Mouse (Mus musculus) right cerebral cortex, postnatal 25 days (tissue): ENCODE data around the gene Ccrl2.

Experiments
- DNase-seq: peaks from one replicate; pipeline ENCODE4 v3.0.0; 2022

Ccrl2 gene

DNA sequence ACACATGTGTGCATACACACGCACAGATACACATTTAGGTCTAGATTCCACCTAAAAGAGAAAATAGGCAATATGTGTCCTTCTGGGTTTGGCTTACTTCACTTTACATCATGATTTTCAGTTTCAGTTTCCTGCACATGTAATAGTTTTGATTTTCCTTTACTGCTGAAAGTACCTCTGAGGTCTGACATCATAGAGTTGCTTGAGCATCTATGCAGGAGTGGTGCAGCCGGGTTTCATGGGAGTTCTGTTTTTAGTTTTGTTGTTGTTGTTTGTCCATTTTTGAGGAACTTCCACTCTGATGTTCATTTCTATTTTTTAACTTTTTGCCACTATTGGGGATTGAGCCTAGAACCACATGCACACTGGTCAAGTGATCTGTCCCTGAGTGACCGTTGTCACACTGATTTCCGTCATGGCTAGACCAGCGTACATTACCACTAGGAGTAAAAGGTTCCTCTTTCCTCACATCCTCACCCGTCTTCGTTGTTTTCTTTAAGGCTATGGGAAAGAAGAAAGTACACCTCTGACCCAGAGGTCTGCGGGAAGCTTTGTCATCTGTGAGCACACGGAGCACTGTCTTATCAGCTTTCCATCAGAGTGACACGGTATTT lies 1.7 kb upstream of the Ccrl2 start:
- DNase-seq: no peak

DNA sequence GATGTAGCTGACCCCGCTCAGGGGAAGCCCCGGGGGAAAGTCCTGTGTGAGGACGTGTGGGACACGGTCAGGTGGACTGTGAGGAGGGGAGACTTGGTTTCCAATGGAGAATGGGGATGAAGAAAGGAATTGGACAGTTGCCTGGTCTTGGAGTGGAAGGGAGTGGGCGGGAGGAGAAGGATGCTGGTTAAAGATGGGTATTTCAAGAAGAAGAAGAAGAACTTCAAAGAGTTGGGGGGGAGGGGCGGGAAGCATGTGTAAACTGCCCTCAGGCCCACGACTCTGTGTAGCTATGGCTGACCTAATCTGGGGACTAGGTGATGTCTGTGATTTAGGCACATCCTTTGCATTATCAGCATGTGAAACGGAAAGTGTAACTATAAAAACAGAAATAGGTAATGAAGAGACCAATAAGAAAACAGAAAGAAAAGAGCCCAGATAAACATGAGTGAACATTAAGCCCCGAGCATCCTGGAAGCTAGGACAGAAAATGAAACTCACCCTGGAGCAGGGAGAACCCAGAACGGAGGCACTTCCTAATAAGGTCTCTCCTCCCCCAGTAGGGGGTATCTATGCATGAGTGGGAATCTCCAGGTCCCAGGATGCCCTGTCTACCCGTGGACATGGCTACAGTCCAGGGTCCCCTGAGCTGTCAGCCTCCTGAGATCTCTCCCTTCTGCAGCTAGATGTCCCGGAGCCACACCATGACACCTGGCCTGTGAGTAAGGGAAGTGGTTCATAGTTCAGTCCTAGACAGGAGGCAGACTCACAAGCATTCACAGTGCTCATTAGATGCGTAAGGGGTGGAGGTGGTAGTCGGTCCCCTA lies 438 bp upstream of the Ccrl2 start:
- DNase-seq: no peak

DNA sequence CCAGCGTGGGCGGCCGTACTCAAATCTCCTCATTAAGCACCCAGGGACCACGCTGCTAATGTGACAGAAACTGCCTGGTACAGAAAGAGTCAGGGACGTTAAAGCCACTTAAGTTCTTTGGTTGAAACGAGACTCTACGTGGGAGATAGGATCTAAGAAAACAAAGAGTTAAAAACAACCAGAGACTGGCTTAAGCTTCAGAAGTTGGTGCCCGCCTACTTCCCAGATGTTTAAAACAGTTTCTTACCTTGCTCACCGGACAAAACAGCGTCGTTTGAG lies 861 bp downstream of the Ccrl2 start:
- DNase-seq: no peak

DNA sequence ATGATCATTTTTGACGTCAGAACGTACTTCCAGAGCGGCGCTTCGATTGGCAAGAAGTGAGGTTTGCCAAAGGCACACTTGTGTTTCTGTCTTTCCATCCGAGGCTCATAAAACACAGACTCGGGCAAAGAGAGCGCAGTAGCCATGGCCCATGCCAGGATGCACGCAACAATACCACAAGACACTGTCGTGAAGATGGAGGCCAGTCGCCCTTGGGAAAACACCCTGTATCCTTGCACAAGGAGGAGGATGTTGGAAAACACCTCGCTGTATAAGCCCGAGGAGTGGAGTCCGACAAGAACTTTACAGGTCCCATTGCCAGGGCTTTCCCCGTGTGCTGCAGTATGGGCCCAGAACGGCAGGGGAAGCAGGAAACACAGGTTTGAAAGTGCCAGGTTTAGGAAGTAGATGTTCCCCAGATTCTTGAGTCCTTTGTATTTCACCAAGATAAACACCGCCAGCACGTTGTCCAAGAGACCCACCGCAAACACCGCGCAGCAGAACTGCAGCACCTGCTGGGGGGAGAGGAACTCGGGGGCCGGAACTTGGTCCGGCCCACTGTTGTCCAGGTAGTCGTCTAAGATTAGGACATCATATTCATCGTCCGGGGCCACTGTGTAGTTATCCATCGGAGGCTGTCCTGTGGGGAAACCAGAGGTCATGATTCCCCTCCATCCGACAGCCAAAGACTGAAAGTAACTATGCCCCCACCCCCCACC lies 1.4 kb downstream of the Ccrl2 start:
- DNase-seq: no peak

DNA sequence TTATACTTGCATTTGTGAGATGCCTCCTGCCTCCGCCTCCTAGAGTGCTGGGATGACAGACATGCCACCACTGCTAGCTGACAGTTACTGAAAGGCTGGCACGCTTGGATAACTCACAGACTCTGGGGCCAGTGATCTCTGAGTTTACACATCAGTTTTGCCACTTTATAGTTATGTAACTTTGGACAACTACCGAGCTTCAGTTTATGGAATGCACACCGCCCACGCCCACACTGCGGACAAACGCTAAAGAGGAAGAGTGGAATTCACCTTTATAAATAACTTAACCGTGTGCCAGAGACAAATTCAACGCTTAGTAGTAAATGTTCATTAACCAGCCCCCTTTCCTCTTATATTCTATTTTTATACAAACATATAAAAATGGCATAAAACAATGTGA lies 2.4 kb downstream of the Ccrl2 start:
- DNase-seq: no peak

DNA sequence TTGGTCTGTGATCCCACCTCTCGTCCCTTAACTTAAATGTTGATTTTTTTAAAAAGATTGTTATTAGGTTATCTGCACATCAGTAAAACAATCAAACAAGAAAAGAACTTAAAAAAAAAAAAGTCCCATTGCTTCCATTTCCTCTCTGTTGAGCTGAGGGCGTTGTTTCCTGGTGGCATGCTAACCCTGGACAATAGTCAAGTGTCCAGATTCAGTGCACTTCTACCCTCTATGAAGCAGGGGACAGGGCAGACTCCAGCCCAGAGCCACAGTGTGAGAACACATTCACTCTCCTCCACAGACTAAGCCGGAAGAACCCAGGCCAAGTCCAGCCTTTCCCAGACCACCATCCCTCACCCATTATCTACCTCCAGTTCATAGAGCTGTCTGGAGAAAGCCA lies 8.9 kb downstream of the Ccrl2 start:
- no peak for DNase-seq

DNA sequence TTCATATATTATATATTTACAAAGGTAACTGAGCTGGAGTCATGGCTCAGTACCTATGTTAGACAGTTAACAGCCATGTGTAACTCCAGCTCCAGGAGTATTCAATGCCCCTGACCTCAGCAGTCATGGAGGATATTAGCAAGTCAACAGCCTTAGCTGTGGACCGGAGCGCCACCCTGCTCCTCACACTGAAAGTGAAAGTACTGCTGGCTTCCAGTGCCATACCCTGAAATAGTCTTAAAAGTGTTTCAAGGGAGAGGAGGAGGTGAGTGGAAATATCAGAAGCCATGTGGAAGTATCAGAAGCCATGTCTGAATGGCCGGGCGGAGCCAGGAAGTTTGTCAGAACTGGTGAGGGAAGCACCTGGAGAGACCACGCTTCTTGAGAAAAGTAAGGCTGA lies 10.1 kb downstream of the Ccrl2 start:
- DNase-seq: no peak

DNA sequence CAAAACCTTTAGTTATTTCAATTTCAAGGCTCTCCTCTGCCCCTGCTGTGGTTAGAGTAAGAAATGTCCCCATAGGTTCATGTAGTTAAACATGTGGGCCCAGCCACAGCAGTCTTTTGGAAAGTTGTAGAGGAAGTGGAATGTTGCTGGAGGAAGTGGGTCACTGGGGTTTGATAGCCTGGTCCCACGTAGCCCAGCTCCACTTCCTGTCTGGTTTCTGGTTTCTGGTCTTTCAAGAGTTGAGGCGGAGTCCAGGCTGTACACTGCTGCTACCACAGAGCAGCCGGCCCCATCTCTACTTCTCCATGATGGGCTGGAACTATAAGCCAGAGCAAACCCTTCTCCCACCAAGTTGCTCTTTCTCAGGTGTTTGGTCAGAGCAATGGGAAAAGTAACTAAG lies 11.1 kb downstream of the Ccrl2 start:
- no peak for DNase-seq

DNA sequence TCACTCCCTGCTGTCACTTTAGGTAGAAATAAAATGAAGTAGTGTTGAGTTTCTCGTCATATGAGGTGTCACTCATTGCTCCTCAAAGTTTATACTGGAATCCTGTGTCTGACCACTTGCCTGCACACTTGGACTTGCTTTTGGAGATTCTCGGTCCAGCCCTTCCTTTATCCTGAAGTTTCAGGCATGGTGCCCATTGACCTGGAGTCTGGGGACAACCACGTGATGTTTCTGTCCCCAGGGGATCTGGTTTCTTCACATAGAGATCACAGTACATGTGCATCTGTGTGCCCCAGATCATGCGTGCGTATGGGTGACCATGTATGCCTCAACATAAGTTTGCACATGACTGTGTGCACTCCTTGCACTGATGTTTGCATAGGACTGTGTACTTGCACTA lies 15.1 kb downstream of the Ccrl2 start:
- DNase-seq: no peak

DNA sequence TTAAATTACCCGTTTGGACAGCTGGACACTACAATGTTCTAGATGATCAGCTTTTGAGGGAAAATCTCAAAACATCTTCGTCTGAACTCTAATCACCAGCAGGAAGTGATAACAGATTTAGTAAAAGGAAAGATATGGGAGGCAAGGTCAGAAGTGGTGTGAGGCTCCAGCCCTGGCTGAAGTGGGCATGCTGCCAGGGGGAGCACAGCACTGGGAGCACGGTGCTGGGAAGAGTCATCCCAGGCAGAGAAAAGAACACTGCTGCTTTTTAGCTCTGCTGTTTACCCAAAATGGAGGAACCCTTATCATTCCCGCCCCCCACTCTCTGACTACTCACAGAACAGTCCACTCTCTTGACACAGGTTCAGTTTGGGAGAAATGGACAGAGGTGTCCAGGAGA lies 17.4 kb downstream of the Ccrl2 start:
- DNase-seq: no peak

DNA sequence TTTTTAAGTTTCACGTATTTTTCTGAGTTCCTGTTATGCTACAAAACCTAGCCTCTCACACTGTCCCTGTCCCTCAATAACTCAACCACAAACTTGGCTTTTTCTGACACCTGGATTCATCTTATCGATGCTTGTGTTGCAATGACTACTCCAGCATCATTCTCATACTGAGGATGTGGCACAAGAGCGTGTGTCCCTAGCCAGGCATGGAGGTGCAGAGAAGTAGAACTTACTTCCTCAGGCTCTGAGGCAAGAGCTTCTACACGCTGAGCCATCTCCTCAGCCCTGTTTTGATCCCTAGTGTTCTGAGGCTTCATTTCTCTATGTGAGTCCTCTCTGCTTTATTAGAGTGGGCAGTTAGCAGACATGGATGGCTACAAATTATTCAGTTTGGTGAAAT lies 23.6 kb downstream of the Ccrl2 start:
- DNase-seq: no peak

DNA sequence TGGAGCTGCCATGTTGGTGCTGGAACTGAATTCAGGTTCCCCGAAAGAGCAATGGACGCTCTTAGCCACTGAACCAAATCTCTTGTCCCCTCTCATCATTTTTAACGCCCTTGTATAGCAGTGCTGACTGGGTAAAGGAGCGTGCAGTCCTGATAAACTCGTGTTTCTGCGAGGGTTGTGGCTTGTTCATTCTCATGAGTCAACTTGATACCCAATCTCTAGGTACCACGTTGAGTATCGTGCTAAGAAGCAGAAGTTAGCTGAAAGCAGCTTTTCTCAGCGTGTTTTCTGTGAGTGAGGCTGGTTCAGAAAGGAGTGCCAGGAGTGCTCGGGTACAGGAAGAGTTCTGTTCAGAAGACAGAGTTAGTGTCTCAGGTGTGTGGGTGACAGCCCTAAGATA lies 30.5 kb downstream of the Ccrl2 start:
- DNase-seq: no peak

DNA sequence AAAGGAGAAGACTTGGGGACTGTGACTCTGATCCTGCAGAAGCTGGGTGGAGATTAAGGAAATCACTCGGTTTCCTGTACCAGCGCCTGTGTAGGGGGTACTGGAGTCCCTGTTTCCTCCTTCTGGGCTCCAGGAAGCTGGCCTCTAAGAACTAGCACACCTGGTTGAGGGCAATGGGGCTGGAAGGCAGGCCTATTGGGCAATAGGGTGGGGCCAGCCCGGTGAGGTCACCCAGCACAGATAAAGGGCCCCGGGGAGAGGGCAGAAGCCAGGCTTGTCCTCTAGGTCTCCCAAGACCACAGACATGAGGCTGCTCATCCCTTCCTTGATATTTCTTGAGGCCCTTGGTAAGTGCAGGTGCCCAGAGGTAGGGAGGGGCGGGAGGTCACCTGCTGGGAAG lies 38.3 kb downstream of the Ccrl2 start, which contains the start of gene Ltf:
Ltf (plus strand) TSS at position 250 of the 400 bp plus-strand sequence.
- no peak for DNase-seq

DNA sequence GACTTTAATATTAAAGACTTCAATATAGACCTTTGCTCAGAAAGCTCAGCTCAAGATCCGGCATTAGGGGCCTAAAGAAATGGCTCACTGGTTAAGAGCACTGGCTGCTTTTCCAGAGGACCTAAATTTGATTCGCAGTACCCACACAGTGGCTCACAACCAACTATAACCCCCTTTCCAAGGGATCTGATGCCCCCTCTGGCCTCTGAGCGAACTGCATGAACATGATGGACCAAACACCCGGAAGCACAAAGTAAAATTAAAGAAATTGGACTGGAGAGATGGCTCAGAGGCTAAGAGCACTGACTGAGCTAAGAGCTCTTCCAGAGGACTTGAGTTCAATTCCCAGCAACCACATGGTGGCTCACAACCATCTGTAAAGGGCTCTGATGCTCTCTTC lies 41.7 kb downstream of the Ccrl2 start:
- no peak for DNase-seq

DNA sequence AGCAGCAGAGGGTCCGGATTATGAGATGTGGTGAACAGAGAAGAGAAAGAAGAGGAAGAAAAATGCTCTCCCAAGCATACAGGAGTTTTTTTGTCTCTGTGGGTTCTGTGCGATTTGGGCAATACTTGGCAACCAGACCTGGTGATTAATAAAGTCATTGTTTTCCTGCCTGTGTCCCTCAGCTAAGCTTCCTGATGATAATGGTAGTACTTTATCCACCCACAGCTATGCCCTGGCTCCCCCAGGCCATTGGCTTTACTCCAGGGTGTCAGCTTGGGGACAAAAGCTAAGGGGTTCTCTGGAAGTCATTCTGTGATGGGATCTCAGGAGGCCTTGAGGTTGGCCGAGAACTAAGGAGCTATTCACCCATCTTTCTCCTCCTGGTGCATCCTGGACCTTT lies 45.3 kb downstream of the Ccrl2 start:
- DNase-seq: no peak

DNA sequence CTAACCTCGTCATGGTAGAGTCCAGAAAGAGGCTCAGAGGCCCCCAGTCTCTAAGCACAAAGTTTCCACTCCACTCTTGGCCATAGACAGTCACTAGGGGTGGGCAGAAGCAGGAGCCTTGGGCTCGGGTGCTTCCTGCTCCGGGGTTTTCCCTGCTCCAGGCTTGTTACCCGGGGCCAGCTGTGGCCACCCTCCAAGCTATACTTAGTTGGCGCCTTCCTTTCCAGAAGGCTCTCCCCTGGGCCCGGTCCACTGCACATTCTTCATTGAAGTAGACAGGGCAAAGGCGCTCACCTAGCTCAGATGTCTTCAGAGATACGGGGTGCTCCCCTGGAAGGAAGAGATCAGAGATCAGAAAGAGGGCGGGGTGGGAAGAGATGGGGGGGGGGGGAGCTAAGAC lies 45.8 kb downstream of the Ccrl2 start:
- no peak for DNase-seq

DNA sequence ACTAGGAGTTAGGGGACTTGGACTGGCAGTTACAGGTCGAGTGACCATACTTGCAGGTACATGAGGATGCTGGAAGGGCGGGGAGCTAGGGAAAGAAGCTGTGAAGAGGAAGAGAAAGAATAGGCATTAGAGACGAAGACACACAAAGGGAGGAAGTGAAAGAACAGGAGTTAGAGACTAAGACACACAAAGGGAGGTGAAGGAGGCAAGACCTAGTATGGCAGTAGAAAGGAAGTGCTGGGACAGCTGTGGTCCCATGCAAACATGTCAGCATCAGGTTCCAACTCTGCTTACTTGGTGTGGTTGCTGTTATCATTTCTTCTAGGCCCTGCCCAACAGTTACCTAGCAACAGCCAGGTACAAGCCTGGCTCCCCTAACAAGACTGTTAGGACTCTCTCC lies 47.6 kb downstream of the Ccrl2 start:
- no peak for DNase-seq

DNA sequence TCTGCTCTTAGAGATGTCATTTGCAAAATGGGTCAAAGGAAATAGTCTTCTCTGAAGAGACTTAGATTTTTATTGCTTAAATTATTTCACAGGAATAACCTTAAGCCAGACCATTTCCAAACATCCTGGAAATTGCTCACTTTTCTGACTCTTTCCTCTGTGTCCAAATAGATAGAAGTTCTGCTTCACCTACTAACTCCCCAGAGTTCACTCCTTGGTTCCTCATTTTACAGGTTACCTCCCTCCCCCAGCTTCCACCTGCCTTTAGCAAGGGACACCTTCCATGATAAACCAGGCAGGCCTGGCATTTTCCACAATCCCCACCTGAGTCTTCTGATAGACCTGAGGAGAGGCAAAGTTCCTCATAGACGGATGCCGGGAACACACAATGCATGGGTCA lies 50.8 kb downstream of the Ccrl2 start:
- no peak for DNase-seq
